Mouse (Mus musculus) heart, embryonic 16.5 days (tissue): ENCODE results near the gene Kif16b. TPM values are rescaled to one million over a fixed set of nuclear protein-coding genes. Genes with fewer than 3 reads are reported as not detected.

Experiments
- ATAC-seq: fragments of 200-750 bp; cut with Nextera tagmentation; replicated peaks from 2 replicates; pipeline ENCODE4 v1.8.0; 2017; ENCODE audit warnings: moderate number of reproducible peaks; ENCODE audit not compliant: insufficient read depth, low FRiP score; ENCODE audit errors: extremely low read depth
- H3K27ac ChIP-seq: fragments of 300-500 bp; sonication (generic); 2 replicates; pipeline ENCODE4 v1.5.1; 2014; ENCODE audit warnings: mild to moderate bottlenecking, low read length, control low read depth, moderate library complexity
- H3K27me3 ChIP-seq: fragments of 300-500 bp; sonication (generic); 2 replicates; pipeline ENCODE4 v1.6.1; 2014; ENCODE audit warnings: low read length, mixed read lengths; ENCODE audit not compliant: control insufficient read depth, insufficient read depth
- H3K36me3 ChIP-seq: fragments of 300-500 bp; sonication (generic); 2 replicates; pipeline ENCODE4 v1.6.1; 2014; ENCODE audit not compliant: control insufficient read depth, insufficient read depth
- H3K4me1 ChIP-seq: fragments of 300-500 bp; sonication (generic); 2 replicates; pipeline ENCODE4 v1.6.1; 2014; ENCODE audit warnings: low read length, mixed read lengths; ENCODE audit not compliant: control insufficient read depth, insufficient read depth
- H3K4me2 ChIP-seq: fragments of 300-500 bp; sonication (generic); 2 replicates; pipeline ENCODE4 v1.6.1; 2014; ENCODE audit warnings: low read depth, mild to moderate bottlenecking, control low read depth, low read length
- H3K4me3 ChIP-seq: fragments of 300-500 bp; sonication (generic); 2 replicates; pipeline ENCODE4 v1.5.1; 2014; ENCODE audit warnings: mild to moderate bottlenecking, control low read depth, low read length
- H3K9ac ChIP-seq: fragments of 300-500 bp; sonication (generic); 2 replicates; pipeline ENCODE4 v1.6.1; 2014; ENCODE audit warnings: low read length, control low read depth
- H3K9me3 ChIP-seq: fragments of 300-500 bp; sonication (generic); replicated peaks from 2 replicates; pipeline ENCODE4 v1.6.1; 2016; ENCODE audit warnings: low read length; ENCODE audit not compliant: control insufficient read depth
- WGBS: fragments of 180-500 bp; shearing (Covaris S2); extraction: QIAGEN DNeasy Blood & Tissue Kit; methylation state at CpG from one replicate; pipeline ENCODE4 v1.1.7; 2014; 5-methylcytosine and 5-hydroxymethylcytosine counted together
- polyA plus RNA-seq: library from polyadenylated mRNA; unstranded; fragments of >200 nt; fragmentation: Nextera tagmentation; extraction: Ambion mirVana; gene quantifications from 2 replicates; pipeline ENCODE4 v1.2.1, GENCODE M21; 2015

Gene Kif16b
- polyA plus RNA-seq, 1 experiment from 2014 or later: 11.8 TPM

GRCm38 (mm10) chr2:142712727-142713126, 188.6 kb downstream of the Kif16b start:
- no peak for ATAC-seq
- WGBS: 88% methylated on average over 11 of the region's 11 CpGs
- H3K4me1 ChIP-seq: peaks cover 13% of the 10 kb centered on the region

GRCm38 (mm10) chr2:142709326-142709725, 192.0 kb downstream of the Kif16b start:
- Histone ChIP-seq H3K9me3 (no peaks in the 10 kb centered on the region), H3K4me3 (no peak overlapping the region), H3K27ac (no peak overlapping the region), H3K4me1 (peaks cover 3% of the 10 kb centered on the region; the same call in 1 of the 2 replicates), H3K9ac (no peak overlapping the region), H3K27me3 (no peaks in the 10 kb centered on the region), H3K36me3 (peaks cover 9% of the 10 kb centered on the region), H3K4me2 (no peak overlapping the region)
- ATAC-seq: no peak
- WGBS: 56% methylated on average over 3 of the region's 3 CpGs

More at GRCm38 (mm10) chr2:142712727-142713126, 188.6 kb downstream of the Kif16b start:
- no peak overlapping the region for H3K4me3 ChIP-seq
- H3K27me3 ChIP-seq: no peaks in the 10 kb centered on the region
- no peak overlapping the region for H3K27ac ChIP-seq
- no peak overlapping the region for H3K9ac ChIP-seq
- peaks cover 9% of the 10 kb centered on the region for H3K36me3 ChIP-seq
- no peaks in the 10 kb centered on the region for H3K9me3 ChIP-seq
- H3K4me2 ChIP-seq: no peak overlapping the region

GRCm38 (mm10) chr2:142700689-142701088, 200.6 kb downstream of the Kif16b start:
- no peaks in the 10 kb centered on the region for H3K9me3 ChIP-seq
- ATAC-seq: no peak
- peaks cover 3% of the 10 kb centered on the region for H3K4me1 ChIP-seq
- no peak overlapping the region for H3K9ac ChIP-seq
- H3K36me3 ChIP-seq: peaks cover 6% of the 10 kb centered on the region; the same call in 1 of the 2 replicates
- H3K27me3 ChIP-seq: no peaks in the 10 kb centered on the region
- H3K27ac ChIP-seq: no peak overlapping the region
- H3K4me2 ChIP-seq: no peak overlapping the region
- 73% methylated on average over 4 of the region's 4 CpGs for WGBS
- H3K4me3 ChIP-seq: no peak overlapping the region

GRCm38 (mm10) chr2:142698650-142699049, 202.7 kb downstream of the Kif16b start:
- no peaks in the 10 kb centered on the region for H3K9me3 ChIP-seq
- no peak overlapping the region for H3K4me3 ChIP-seq
- peaks cover 6% of the 10 kb centered on the region; the same call in 1 of the 2 replicates for H3K36me3 ChIP-seq
- H3K27me3 ChIP-seq: no peaks in the 10 kb centered on the region
- H3K27ac ChIP-seq: peak overlapping the region; percentile 32; the same call in 1 of the 2 replicates
- H3K9ac ChIP-seq: no peak overlapping the region
- 18% methylated on average over 3 of the region's 3 CpGs for WGBS
- peaks cover 3% of the 10 kb centered on the region for H3K4me1 ChIP-seq
- no peak overlapping the region for H3K4me2 ChIP-seq
- ATAC-seq: peak; percentile 85

GRCm38 (mm10) chr2:142694936-142695331, 206.4 kb downstream of the Kif16b start:
- no peak for ATAC-seq

GRCm38 (mm10) chr2:142694019-142694935, 207.1 kb downstream of the Kif16b start:
- Histone ChIP-seq H3K9ac (no peak overlapping the region), H3K27me3 (no peaks in the 10 kb centered on the region), H3K9me3 (no peaks in the 10 kb centered on the region), H3K4me3 (no peak overlapping the region), H3K27ac (no peak overlapping the region), H3K4me2 (no peak overlapping the region), H3K36me3 (peaks cover 2% of the 10 kb centered on the region; the same call in 1 of the 2 replicates), H3K4me1 (peaks cover 3% of the 10 kb centered on the region)
- ATAC-seq: no peak
- WGBS: 78% methylated on average over 3 of the region's 3 CpGs

More at GRCm38 (mm10) chr2:142694936-142695331, 206.4 kb downstream of the Kif16b start:
- H3K9me3 ChIP-seq: no peaks in the 10 kb centered on the region
- no peak overlapping the region for H3K4me3 ChIP-seq
- no peak overlapping the region for H3K9ac ChIP-seq
- H3K4me2 ChIP-seq: no peak overlapping the region
- peaks cover 3% of the 10 kb centered on the region for H3K4me1 ChIP-seq
- WGBS: 85% methylated on average over 1 of the region's 1 CpGs
- H3K27me3 ChIP-seq: no peaks in the 10 kb centered on the region
- H3K36me3 ChIP-seq: peaks cover 2% of the 10 kb centered on the region; the same call in 1 of the 2 replicates
- H3K27ac ChIP-seq: no peak overlapping the region

- 78% methylated on average over 1 of the region's 1 CpGs for WGBS
- Histone ChIP-seq H3K27me3 (no peaks in the 10 kb centered on the region), H3K4me2 (no peak overlapping the region), H3K36me3 (peaks cover 2% of the 10 kb centered on the region; the same call in 1 of the 2 replicates), H3K9ac (no peak overlapping the region), H3K27ac (no peak overlapping the region), H3K4me1 (no peaks in the 10 kb centered on the region), H3K4me3 (no peak overlapping the region), H3K9me3 (no peaks in the 10 kb centered on the region)
- ATAC-seq: no peak
Measured at GRCm38 (mm10) chr2:142693461-142693860, 207.9 kb downstream of the Kif16b start.

GRCm38 (mm10) chr2:142689496-142689895, 211.8 kb downstream of the Kif16b start:
- Histone ChIP-seq H3K27me3 (no peaks in the 10 kb centered on the region), H3K4me3 (no peak overlapping the region), H3K36me3 (no peaks in the 10 kb centered on the region), H3K27ac (no peak overlapping the region), H3K4me1 (no peaks in the 10 kb centered on the region), H3K9ac (no peak overlapping the region), H3K9me3 (no peaks in the 10 kb centered on the region), H3K4me2 (no peak overlapping the region)
- WGBS: 95% methylated on average over 2 of the region's 2 CpGs
- no peak for ATAC-seq

- Histone ChIP-seq H3K4me3 (no peak overlapping the region), H3K4me1 (no peaks in the 10 kb centered on the region), H3K4me2 (no peak overlapping the region), H3K27me3 (no peaks in the 10 kb centered on the region), H3K36me3 (no peaks in the 10 kb centered on the region), H3K9me3 (no peaks in the 10 kb centered on the region), H3K27ac (no peak overlapping the region), H3K9ac (no peak overlapping the region)
- ATAC-seq: no peak
- WGBS: 77% methylated on average over 4 of the region's 4 CpGs
Measured at GRCm38 (mm10) chr2:142687936-142688514, 213.3 kb downstream of the Kif16b start.
